Mouse (Mus musculus) midbrain, embryonic 11.5 days (tissue): Measurements from ENCODE around the gene Pgam5. TPM values are rescaled to one million over a fixed set of nuclear protein-coding genes. Genes with fewer than 3 reads are reported as not detected.

ENCODE experiments used
- ATAC-seq: fragments of 200-750 bp; cut with Nextera tagmentation; 2 replicates; pipeline ENCODE4 v1.8.0; 2017; ENCODE audit warnings: moderate TSS enrichment, moderate library complexity; ENCODE audit not compliant: low FRiP score
- DNase-seq: peaks from one replicate; pipeline ENCODE4 v3.0.0; 2015; ENCODE audit warnings: low spot score; ENCODE audit errors: missing footprints
- H3K27ac ChIP-seq: fragments of 300-500 bp; sonication (generic); 2 replicates; pipeline ENCODE4 v1.5.1; 2014; ENCODE audit warnings: low read depth, low read length
- H3K27me3 ChIP-seq: fragments of 300-500 bp; sonication (generic); 2 replicates; pipeline ENCODE4 v1.6.1; 2014; ENCODE audit warnings: mild to moderate bottlenecking, low read length, moderate library complexity, mixed read lengths; ENCODE audit not compliant: control insufficient read depth, insufficient read depth
- H3K36me3 ChIP-seq: fragments of 300-500 bp; sonication (generic); 2 replicates; pipeline ENCODE4 v1.6.1; 2014; ENCODE audit warnings: mild to moderate bottlenecking, low read length, moderate library complexity, mixed read lengths; ENCODE audit not compliant: control insufficient read depth, insufficient read depth
- H3K4me1 ChIP-seq: fragments of 300-500 bp; sonication (generic); 2 replicates; pipeline ENCODE4 v1.6.1; 2014; ENCODE audit warnings: low read length; ENCODE audit not compliant: control insufficient read depth, insufficient read depth
- H3K4me2 ChIP-seq: fragments of 300-500 bp; sonication (generic); 2 replicates; pipeline ENCODE4 v1.6.1; 2014; ENCODE audit warnings: mild to moderate bottlenecking, moderate library complexity
- H3K4me3 ChIP-seq: fragments of 300-500 bp; sonication (generic); 2 replicates; pipeline ENCODE4 v1.5.1; 2014; ENCODE audit warnings: low read depth, low read length
- H3K9ac ChIP-seq: fragments of 300-500 bp; sonication (generic); 2 replicates; pipeline ENCODE4 v1.6.1; 2014; ENCODE audit warnings: low read length
- H3K9me3 ChIP-seq: fragments of 300-500 bp; sonication (generic); 2 replicates; pipeline ENCODE4 v1.6.1; 2016; ENCODE audit warnings: low read length; ENCODE audit not compliant: control insufficient read depth
- WGBS: fragments of 180-500 bp; shearing (Covaris S2); extraction: QIAGEN DNeasy Blood & Tissue Kit; methylation state at CpG from one replicate; pipeline ENCODE4 v1.1.7; 2014; 5-methylcytosine and 5-hydroxymethylcytosine counted together
- polyA plus RNA-seq: library from polyadenylated mRNA; unstranded; fragments of >200 nt; fragmentation: Nextera tagmentation; extraction: Ambion mirVana; gene quantifications from 2 replicates; pipeline ENCODE4 v1.2.1, GENCODE M21; 2014

Gene Pgam5
- polyA plus RNA-seq, 1 experiment from 2014 or later, result 97.6 TPM

- no peaks in the 10 kb centered on the region for H3K27me3 ChIP-seq
- H3K4me2 ChIP-seq, result no peak overlapping the region
- no peaks in the 10 kb centered on the region for H3K9me3 ChIP-seq
- ATAC-seq, result no peak
- peaks cover 20% of the 10 kb centered on the region for H3K36me3 ChIP-seq
- 88% methylated on average over 4 of the region's 4 CpGs for WGBS
- no peak for DNase-seq
- no peak overlapping the region for H3K27ac ChIP-seq
- no peak overlapping the region for H3K9ac ChIP-seq
- H3K4me1 ChIP-seq, result peaks cover 9% of the 10 kb centered on the region
- no peak overlapping the region for H3K4me3 ChIP-seq
Measured at GRCm38 (mm10) chr5:110266941-110267340, 2.8 kb downstream of the Pgam5 start.

- no peaks in the 10 kb centered on the region for H3K27me3 ChIP-seq
- DNase-seq, result peak; percentile 47
- H3K9me3 ChIP-seq, result no peaks in the 10 kb centered on the region
- no peak overlapping the region for H3K27ac ChIP-seq
- 85% methylated on average over 2 of the region's 2 CpGs for WGBS
- no peaks in the 10 kb centered on the region for H3K4me1 ChIP-seq
- H3K36me3 ChIP-seq, result peaks cover 28% of the 10 kb centered on the region
- no peak overlapping the region for H3K4me2 ChIP-seq
- no peak overlapping the region for H3K9ac ChIP-seq
- no peak for ATAC-seq
- no peak overlapping the region for H3K4me3 ChIP-seq
Measured at GRCm38 (mm10) chr5:110244091-110244490, 25.6 kb downstream of the Pgam5 start.

DNA sequence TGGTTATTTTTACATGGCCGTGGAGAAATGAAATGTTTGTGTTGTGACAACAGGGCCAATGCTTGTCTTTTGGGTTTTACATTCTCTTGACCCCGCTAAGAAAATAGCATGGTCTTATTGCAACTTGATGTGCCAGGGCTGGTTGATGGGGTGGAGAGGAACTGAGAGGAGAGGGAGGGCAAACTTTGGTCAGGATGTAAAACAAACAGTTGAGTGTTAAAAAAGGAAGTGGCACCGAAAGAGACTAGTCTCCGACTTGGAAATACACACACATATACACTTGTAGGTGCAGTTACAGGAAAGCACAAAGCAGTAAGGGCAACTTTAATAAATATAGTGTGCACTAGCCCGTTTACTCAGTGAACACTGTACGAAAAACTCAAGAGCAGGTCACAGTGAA is 37.4 kb downstream of the Pgam5 start:
- ATAC-seq (no peak), DNase-seq (peak; percentile 45)
- Histone ChIP-seq H3K27me3 (no peaks in the 10 kb centered on the region), H3K4me1 (peaks cover 14% of the 10 kb centered on the region), H3K36me3 (peaks cover 5% of the 10 kb centered on the region; the same call in 1 of the 2 replicates), H3K27ac (no peak overlapping the region), H3K4me2 (no peak overlapping the region), H3K9me3 (no peaks in the 10 kb centered on the region), H3K4me3 (no peak overlapping the region), H3K9ac (no peak overlapping the region)
- 91% methylated on average over 6 of the region's 6 CpGs for WGBS

DNA sequence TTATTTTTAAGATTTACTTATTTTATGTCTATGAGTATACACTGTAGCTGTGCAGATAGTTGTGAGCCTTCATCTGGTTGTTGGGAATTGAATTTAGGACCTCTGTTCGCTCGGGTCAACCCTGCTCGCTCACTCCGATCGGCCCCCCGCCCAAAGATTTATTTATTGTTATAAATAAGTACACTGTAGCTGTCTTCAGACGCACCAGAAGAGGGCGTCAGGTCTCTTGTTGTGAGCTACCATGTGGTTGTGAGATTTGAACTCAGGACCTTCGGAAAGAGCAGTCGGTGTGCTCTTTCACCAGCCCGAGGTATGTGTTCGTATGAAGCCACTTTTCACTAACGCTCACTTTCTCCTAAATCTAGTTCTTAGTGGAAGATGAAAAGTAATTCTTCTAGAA is 38.1 kb downstream of the Pgam5 start:
- peak overlapping the region; percentile 92 for H3K4me3 ChIP-seq
- peak overlapping the region; percentile 96 for H3K9ac ChIP-seq
- ATAC-seq (0 out of 2 replicates have a peak, but pooled peaks have one; percentile 8), DNase-seq (peak; percentile 86)
- H3K4me1 ChIP-seq, result peaks cover 14% of the 10 kb centered on the region
- H3K4me2 ChIP-seq, result peak overlapping the region; percentile 49
- peaks cover 5% of the 10 kb centered on the region; the same call in 1 of the 2 replicates for H3K36me3 ChIP-seq
- H3K27ac ChIP-seq, result no peak overlapping the region
- no peaks in the 10 kb centered on the region for H3K27me3 ChIP-seq
- 42% methylated on average over 13 of the region's 13 CpGs for WGBS
- no peaks in the 10 kb centered on the region for H3K9me3 ChIP-seq

DNA sequence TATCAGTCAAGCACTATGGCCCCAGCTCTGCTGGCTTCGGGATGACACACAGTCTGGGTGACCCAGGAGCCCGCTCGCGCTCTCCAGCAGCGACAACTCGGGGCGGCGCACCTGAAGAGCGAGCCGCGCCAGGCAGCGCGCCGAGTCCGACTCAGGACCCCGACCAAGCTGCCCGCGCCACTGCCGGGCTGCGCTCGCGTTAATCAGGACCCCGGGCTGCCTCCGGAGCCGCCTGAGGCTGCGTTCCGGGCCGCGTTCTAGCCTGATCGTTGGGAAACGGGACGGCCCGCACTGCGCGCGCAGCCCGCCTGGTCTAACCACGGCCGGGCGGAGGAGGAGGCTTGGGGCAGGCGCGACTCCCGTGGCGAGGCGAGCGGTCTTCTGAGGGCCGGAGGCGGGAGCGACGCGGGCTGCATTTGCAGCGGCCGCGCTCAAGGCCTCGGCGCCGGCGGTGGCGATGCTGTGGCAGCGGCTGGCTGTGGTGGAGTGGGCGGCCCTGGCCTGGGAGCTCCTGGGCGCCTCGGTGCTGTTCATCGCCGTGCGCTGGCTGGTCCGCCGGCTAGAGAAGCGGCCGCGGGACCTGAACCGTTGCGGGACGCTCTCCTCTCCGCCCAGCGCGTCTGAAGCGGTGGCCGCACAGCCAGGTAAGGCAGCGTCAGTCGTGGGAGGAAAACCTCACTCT is 38.8 kb downstream of the Pgam5 start, which contains the start of gene Ankle2:
Gene Ankle2 (plus strand): TSS at position 225 of the 682 bp plus-strand sequence.
- H3K27ac ChIP-seq, result peak within 1 kb of the TSS; percentile 90
- DNase-seq (peak; percentile 100), ATAC-seq (peak; percentile 97)
- H3K36me3 ChIP-seq, result no peaks in the 10 kb centered on the region; the same call in 1 of the 2 replicates
- under 1% methylated on average over 76 of the region's 81 CpGs for WGBS
- no peaks in the 10 kb centered on the region for H3K9me3 ChIP-seq
- H3K4me2 ChIP-seq, result peak within 1 kb of the TSS; percentile 49
- H3K4me3 ChIP-seq, result peak within 1 kb of the TSS; percentile 92
- H3K27me3 ChIP-seq, result no peaks in the 10 kb centered on the region
- peak within 1 kb of the TSS; percentile 96 for H3K9ac ChIP-seq
- peaks cover 14% of the 10 kb centered on the region for H3K4me1 ChIP-seq

GRCm38 (mm10) chr5:110230401-110230779 is 39.3 kb downstream of the Pgam5 start:
- WGBS, result 9% methylated on average over 8 of the region's 8 CpGs
- no peaks in the 10 kb centered on the region; the same call in 1 of the 2 replicates for H3K36me3 ChIP-seq
- ATAC-seq, result 0 out of 2 replicates have a peak, but pooled peaks have one; percentile 10

DNA sequence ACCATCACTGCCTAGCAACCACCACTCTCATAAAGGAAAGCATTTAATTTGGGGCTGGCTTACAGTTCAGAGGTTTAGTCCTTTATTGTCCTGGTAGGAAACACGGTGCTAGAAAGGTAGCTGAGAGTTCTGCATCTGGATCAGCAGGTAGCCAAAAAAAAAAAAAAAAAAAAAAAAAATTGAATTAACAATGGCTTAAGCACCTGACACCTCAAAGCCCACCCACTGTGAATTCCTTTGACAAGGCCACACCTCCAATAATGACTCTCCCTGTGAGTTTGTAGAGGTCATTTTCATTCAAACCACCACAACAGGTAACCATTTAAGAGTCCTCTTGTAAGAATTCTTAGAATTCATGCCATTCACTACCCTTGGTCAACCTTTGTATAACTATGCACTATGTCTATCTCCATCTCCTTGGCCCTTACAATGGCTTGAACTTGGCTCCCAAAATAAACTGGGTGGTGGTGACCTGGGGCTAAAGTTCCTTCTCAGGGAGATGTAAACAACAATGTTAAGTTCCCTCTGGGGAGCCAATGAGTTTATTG is 42.3 kb downstream of the Pgam5 start:
- WGBS, result 54% methylated on average over 1 of the region's 1 CpGs
- peaks cover 3% of the 10 kb centered on the region; the same call in 1 of the 2 replicates for H3K36me3 ChIP-seq
- H3K4me1 ChIP-seq, result peaks cover 13% of the 10 kb centered on the region
- no peaks in the 10 kb centered on the region for H3K9me3 ChIP-seq
- H3K4me2 ChIP-seq, result no peak overlapping the region
- DNase-seq (peak; percentile 26), ATAC-seq (no peak)
- no peak overlapping the region for H3K4me3 ChIP-seq
- no peak overlapping the region for H3K9ac ChIP-seq
- H3K27ac ChIP-seq, result no peak overlapping the region
- H3K27me3 ChIP-seq, result no peaks in the 10 kb centered on the region

More at GRCm38 (mm10) chr5:110230401-110230779, 39.3 kb downstream of the Pgam5 start:
- Histone ChIP-seq H3K27me3 (no peaks in the 10 kb centered on the region), H3K27ac (peak overlapping the region; percentile 90; the same call in 1 of the 2 replicates), H3K4me3 (peak overlapping the region; percentile 92), H3K4me1 (peaks cover 14% of the 10 kb centered on the region), H3K4me2 (peak overlapping the region; percentile 49), H3K9me3 (no peaks in the 10 kb centered on the region), H3K9ac (peak overlapping the region; percentile 96)
- DNase-seq, result peak; percentile 92

DNA sequence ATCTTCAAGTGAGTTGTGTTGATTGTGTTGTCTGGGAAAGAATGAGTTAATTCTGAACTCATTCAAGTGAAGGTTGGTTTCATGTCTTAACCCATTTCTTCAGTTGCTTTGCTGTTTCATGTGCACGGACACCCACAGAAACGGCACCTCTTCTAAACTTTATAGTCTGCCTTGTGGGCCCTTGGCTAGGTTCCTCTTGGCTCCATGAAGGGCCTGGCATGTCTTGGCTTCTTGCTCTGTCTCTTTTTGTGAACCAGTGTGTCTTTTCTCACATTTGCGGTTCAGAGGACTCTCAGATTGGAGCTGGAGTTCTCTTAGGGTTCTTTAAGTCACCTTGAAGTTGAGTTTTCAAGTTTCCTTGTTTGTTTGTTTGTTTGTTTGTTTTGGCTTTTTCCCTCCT is 44.7 kb downstream of the Pgam5 start:
- H3K36me3 ChIP-seq, result peaks cover 11% of the 10 kb centered on the region
- no peak overlapping the region for H3K4me3 ChIP-seq
- WGBS, result 85% methylated on average over 3 of the region's 3 CpGs
- DNase-seq (no peak), ATAC-seq (no peak)
- H3K9ac ChIP-seq, result no peak overlapping the region
- peaks cover 3% of the 10 kb centered on the region for H3K4me1 ChIP-seq
- no peaks in the 10 kb centered on the region for H3K9me3 ChIP-seq
- H3K27ac ChIP-seq, result no peak overlapping the region
- H3K27me3 ChIP-seq, result no peaks in the 10 kb centered on the region
- no peak overlapping the region for H3K4me2 ChIP-seq

DNA sequence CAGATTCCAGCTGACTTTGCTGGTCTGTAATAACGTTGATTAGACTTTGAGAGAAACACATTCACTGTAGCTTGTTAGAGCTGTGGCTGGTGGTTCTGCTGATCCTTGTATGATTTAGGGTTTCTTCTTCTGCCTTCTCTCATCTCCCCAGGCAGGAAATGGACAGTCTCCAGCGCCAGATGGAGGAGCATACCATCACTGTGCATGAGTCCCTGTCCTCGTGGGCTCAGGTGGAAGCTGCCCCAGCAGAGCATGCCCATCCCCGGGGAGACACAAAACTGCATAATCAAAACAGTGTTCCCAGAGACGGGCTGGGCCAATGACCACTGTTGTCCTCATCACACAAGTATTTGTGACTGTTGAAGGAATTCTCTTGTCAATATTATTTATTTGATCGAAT is 47.0 kb downstream of the Pgam5 start:
- Histone ChIP-seq H3K4me2 (no peak overlapping the region), H3K36me3 (peaks cover 14% of the 10 kb centered on the region), H3K27ac (no peak overlapping the region), H3K9ac (no peak overlapping the region), H3K27me3 (no peaks in the 10 kb centered on the region), H3K4me3 (no peak overlapping the region), H3K9me3 (no peaks in the 10 kb centered on the region), H3K4me1 (no peaks in the 10 kb centered on the region)
- 88% methylated on average over 6 of the region's 6 CpGs for WGBS
- DNase-seq, result no peak
- no peak for ATAC-seq
